Mouse (Mus musculus): Measurements from ENCODE around the gene Galnt5. TPM values are rescaled to one million over a fixed set of nuclear protein-coding genes. Genes with fewer than 3 reads are reported as not detected.

Gene Galnt5
- 0.06 TPM in 1 of 2 replicates, not detected in the other for polyA plus RNA-seq (2014; fragmentation: Nextera tagmentation; extraction: Ambion mirVana)

GRCm38 (mm10) chr2:57997752-57998430 lies at the start of gene Galnt5:
Galnt5 (plus strand) TSS chr2:57997884.
- ATAC-seq (no peak), DNase-seq (ENCODE audit: low spot score) (no peak)
- no peak within 1 kb of the TSS for H3K27ac ChIP-seq (ENCODE audit: low read depth, low read length)
- H3K9me3 ChIP-seq (replicated peaks; ENCODE audit: control insufficient read depth, low read length): no peaks in the 10 kb centered on the region
- H3K36me3 ChIP-seq (ENCODE audit: control insufficient read depth, insufficient read depth, low read length): no peaks in the 10 kb centered on the region
- H3K9ac ChIP-seq (ENCODE audit: low read length): no peak within 1 kb of the TSS
- H3K4me1 ChIP-seq (ENCODE audit: control insufficient read depth, insufficient read depth, low read length): no peaks in the 10 kb centered on the region
- no peaks in the 10 kb centered on the region for H3K27me3 ChIP-seq (replicated peaks; ENCODE audit: control insufficient read depth, insufficient read depth, low read length)
- WGBS: 71% methylated on average over 12 of the region's 12 CpGs
- H3K4me3 ChIP-seq (ENCODE audit: low read depth, low read length): no peak within 1 kb of the TSS
- no peak within 1 kb of the TSS for H3K4me2 ChIP-seq (ENCODE audit: low read length)

GRCm38 (mm10) chr2:57951620-57952019 lies 46.1 kb upstream of the Galnt5 start:
- Histone ChIP-seq H3K4me1 (ENCODE audit: control insufficient read depth, insufficient read depth, low read length) (no peaks in the 10 kb centered on the region), H3K9ac (ENCODE audit: low read length) (no peak overlapping the region), H3K9me3 (replicated peaks; ENCODE audit: control insufficient read depth, low read length) (no peaks in the 10 kb centered on the region), H3K27me3 (replicated peaks; ENCODE audit: control insufficient read depth, insufficient read depth, low read length) (no peaks in the 10 kb centered on the region), H3K27ac (ENCODE audit: low read depth, low read length) (no peak overlapping the region), H3K4me3 (ENCODE audit: low read depth, low read length) (no peak overlapping the region), H3K4me2 (ENCODE audit: low read length) (no peak overlapping the region), H3K36me3 (ENCODE audit: control insufficient read depth, insufficient read depth, low read length) (no peaks in the 10 kb centered on the region)
- 55% methylated on average over 2 of the region's 2 CpGs for WGBS
- ATAC-seq (no peak), DNase-seq (ENCODE audit: low spot score) (peak; percentile 20)

- Histone ChIP-seq H3K27ac (ENCODE audit: low read depth, low read length) (no peak overlapping the region), H3K9ac (ENCODE audit: low read length) (no peak overlapping the region), H3K9me3 (replicated peaks; ENCODE audit: control insufficient read depth, low read length) (no peaks in the 10 kb centered on the region), H3K36me3 (ENCODE audit: control insufficient read depth, insufficient read depth, low read length) (no peaks in the 10 kb centered on the region), H3K4me3 (ENCODE audit: low read depth, low read length) (no peak overlapping the region), H3K27me3 (replicated peaks; ENCODE audit: control insufficient read depth, insufficient read depth, low read length) (no peaks in the 10 kb centered on the region), H3K4me2 (ENCODE audit: low read length) (no peak overlapping the region), H3K4me1 (ENCODE audit: control insufficient read depth, insufficient read depth, low read length) (no peaks in the 10 kb centered on the region)
- DNase-seq (ENCODE audit: low spot score): no peak
- ATAC-seq: no peak
- WGBS: 83% methylated on average over 5 of the region's 5 CpGs
These were observed 36.9 kb upstream of the Galnt5 start for GRCm38 (mm10) chr2:57960786-57961185.

GRCm38 (mm10) chr2:57982248-57982647 lies 15.4 kb upstream of the Galnt5 start:
- no peaks in the 10 kb centered on the region for H3K36me3 ChIP-seq (ENCODE audit: control insufficient read depth, insufficient read depth, low read length)
- no peak overlapping the region for H3K27ac ChIP-seq (ENCODE audit: low read depth, low read length)
- no peak overlapping the region for H3K9ac ChIP-seq (ENCODE audit: low read length)
- no peaks in the 10 kb centered on the region for H3K4me1 ChIP-seq (ENCODE audit: control insufficient read depth, insufficient read depth, low read length)
- H3K27me3 ChIP-seq (replicated peaks; ENCODE audit: control insufficient read depth, insufficient read depth, low read length): no peaks in the 10 kb centered on the region
- H3K4me3 ChIP-seq (ENCODE audit: low read depth, low read length): no peak overlapping the region
- no peak for DNase-seq (ENCODE audit: low spot score)
- no peak overlapping the region for H3K4me2 ChIP-seq (ENCODE audit: low read length)
- no peaks in the 10 kb centered on the region for H3K9me3 ChIP-seq (replicated peaks; ENCODE audit: control insufficient read depth, low read length)
- ATAC-seq: no peak

GRCm38 (mm10) chr2:57991084-57991483 lies 6.6 kb upstream of the Galnt5 start:
- Histone ChIP-seq H3K27me3 (replicated peaks; ENCODE audit: control insufficient read depth, insufficient read depth, low read length) (no peaks in the 10 kb centered on the region), H3K4me1 (ENCODE audit: control insufficient read depth, insufficient read depth, low read length) (no peaks in the 10 kb centered on the region), H3K9me3 (replicated peaks; ENCODE audit: control insufficient read depth, low read length) (no peaks in the 10 kb centered on the region), H3K36me3 (ENCODE audit: control insufficient read depth, insufficient read depth, low read length) (no peaks in the 10 kb centered on the region), H3K27ac (ENCODE audit: low read depth, low read length) (no peak overlapping the region), H3K4me2 (ENCODE audit: low read length) (no peak overlapping the region), H3K4me3 (ENCODE audit: low read depth, low read length) (no peak overlapping the region), H3K9ac (ENCODE audit: low read length) (no peak overlapping the region)
- 89% methylated on average over 2 of the region's 2 CpGs for whole genome bisulfite sequencing
- peak; percentile 3 for DNase-seq (ENCODE audit: low spot score)
- ATAC-seq: no peak

GRCm38 (mm10) chr2:58001497-58001896 lies 3.8 kb downstream of the Galnt5 start:
- no peak for DNase-seq (ENCODE audit: low spot score)
- no peaks in the 10 kb centered on the region for H3K4me1 ChIP-seq (ENCODE audit: control insufficient read depth, insufficient read depth, low read length)
- no peaks in the 10 kb centered on the region for H3K36me3 ChIP-seq (ENCODE audit: control insufficient read depth, insufficient read depth, low read length)
- H3K27me3 ChIP-seq (replicated peaks; ENCODE audit: control insufficient read depth, insufficient read depth, low read length): no peaks in the 10 kb centered on the region
- no peak overlapping the region for H3K4me3 ChIP-seq (ENCODE audit: low read depth, low read length)
- H3K9me3 ChIP-seq (replicated peaks; ENCODE audit: control insufficient read depth, low read length): no peaks in the 10 kb centered on the region
- no peak overlapping the region for H3K9ac ChIP-seq (ENCODE audit: low read length)
- H3K4me2 ChIP-seq (ENCODE audit: low read length): no peak overlapping the region
- 90% methylated on average over 3 of the region's 3 CpGs for WGBS
- no peak overlapping the region for H3K27ac ChIP-seq (ENCODE audit: low read depth, low read length)
- no peak for ATAC-seq

GRCm38 (mm10) chr2:58007081-58007480 lies 9.4 kb downstream of the Galnt5 start:
- Histone ChIP-seq H3K4me2 (ENCODE audit: low read length) (no peak overlapping the region), H3K9me3 (replicated peaks; ENCODE audit: control insufficient read depth, low read length) (no peaks in the 10 kb centered on the region), H3K27ac (ENCODE audit: low read depth, low read length) (no peak overlapping the region), H3K9ac (ENCODE audit: low read length) (no peak overlapping the region), H3K4me1 (ENCODE audit: control insufficient read depth, insufficient read depth, low read length) (no peaks in the 10 kb centered on the region), H3K36me3 (ENCODE audit: control insufficient read depth, insufficient read depth, low read length) (no peaks in the 10 kb centered on the region), H3K27me3 (replicated peaks; ENCODE audit: control insufficient read depth, insufficient read depth, low read length) (no peaks in the 10 kb centered on the region), H3K4me3 (ENCODE audit: low read depth, low read length) (no peak overlapping the region)
- no peak for DNase-seq (ENCODE audit: low spot score)
- WGBS: 94% methylated on average over 5 of the region's 5 CpGs
- ATAC-seq: no peak

GRCm38 (mm10) chr2:58023556-58023955 lies 25.9 kb downstream of the Galnt5 start:
- Histone ChIP-seq H3K4me1 (ENCODE audit: control insufficient read depth, insufficient read depth, low read length) (no peaks in the 10 kb centered on the region), H3K9me3 (replicated peaks; ENCODE audit: control insufficient read depth, low read length) (no peaks in the 10 kb centered on the region), H3K36me3 (ENCODE audit: control insufficient read depth, insufficient read depth, low read length) (no peaks in the 10 kb centered on the region), H3K4me3 (ENCODE audit: low read depth, low read length) (no peak overlapping the region), H3K27me3 (replicated peaks; ENCODE audit: control insufficient read depth, insufficient read depth, low read length) (no peaks in the 10 kb centered on the region), H3K4me2 (ENCODE audit: low read length) (no peak overlapping the region), H3K27ac (ENCODE audit: low read depth, low read length) (no peak overlapping the region), H3K9ac (ENCODE audit: low read length) (no peak overlapping the region)
- WGBS: 87% methylated on average over 6 of the region's 6 CpGs
- DNase-seq (ENCODE audit: low spot score) (no peak), ATAC-seq (no peak)

- Histone ChIP-seq H3K36me3 (ENCODE audit: control insufficient read depth, insufficient read depth, low read length) (no peaks in the 10 kb centered on the region), H3K27me3 (replicated peaks; ENCODE audit: control insufficient read depth, insufficient read depth, low read length) (no peaks in the 10 kb centered on the region), H3K4me2 (ENCODE audit: low read length) (no peak overlapping the region), H3K4me1 (ENCODE audit: control insufficient read depth, insufficient read depth, low read length) (no peaks in the 10 kb centered on the region), H3K9me3 (replicated peaks; ENCODE audit: control insufficient read depth, low read length) (no peaks in the 10 kb centered on the region), H3K9ac (ENCODE audit: low read length) (no peak overlapping the region), H3K4me3 (ENCODE audit: low read depth, low read length) (no peak overlapping the region), H3K27ac (ENCODE audit: low read depth, low read length) (no peak overlapping the region)
- ATAC-seq (peak; percentile 27; the same call in 1 of the 2 replicates), DNase-seq (ENCODE audit: low spot score) (peak; percentile 59)
- WGBS: 71% methylated on average over 5 of the region's 5 CpGs
These were observed 29.1 kb downstream of the Galnt5 start for GRCm38 (mm10) chr2:58026740-58027139.
